Mouse (Mus musculus) embryo, embryonic 11.5 days (tissue): Measurements from ENCODE around the gene Pigv.
A peak's percentile ranks its signal among the peaks of the same experiment; 100 is the strongest.

Experiments used
- DNase-seq: peaks from one replicate; pipeline ENCODE4 v3.0.0-alpha.2; 2012; ENCODE audit warnings: low read depth, low spot score

Pigv gene

DNA sequence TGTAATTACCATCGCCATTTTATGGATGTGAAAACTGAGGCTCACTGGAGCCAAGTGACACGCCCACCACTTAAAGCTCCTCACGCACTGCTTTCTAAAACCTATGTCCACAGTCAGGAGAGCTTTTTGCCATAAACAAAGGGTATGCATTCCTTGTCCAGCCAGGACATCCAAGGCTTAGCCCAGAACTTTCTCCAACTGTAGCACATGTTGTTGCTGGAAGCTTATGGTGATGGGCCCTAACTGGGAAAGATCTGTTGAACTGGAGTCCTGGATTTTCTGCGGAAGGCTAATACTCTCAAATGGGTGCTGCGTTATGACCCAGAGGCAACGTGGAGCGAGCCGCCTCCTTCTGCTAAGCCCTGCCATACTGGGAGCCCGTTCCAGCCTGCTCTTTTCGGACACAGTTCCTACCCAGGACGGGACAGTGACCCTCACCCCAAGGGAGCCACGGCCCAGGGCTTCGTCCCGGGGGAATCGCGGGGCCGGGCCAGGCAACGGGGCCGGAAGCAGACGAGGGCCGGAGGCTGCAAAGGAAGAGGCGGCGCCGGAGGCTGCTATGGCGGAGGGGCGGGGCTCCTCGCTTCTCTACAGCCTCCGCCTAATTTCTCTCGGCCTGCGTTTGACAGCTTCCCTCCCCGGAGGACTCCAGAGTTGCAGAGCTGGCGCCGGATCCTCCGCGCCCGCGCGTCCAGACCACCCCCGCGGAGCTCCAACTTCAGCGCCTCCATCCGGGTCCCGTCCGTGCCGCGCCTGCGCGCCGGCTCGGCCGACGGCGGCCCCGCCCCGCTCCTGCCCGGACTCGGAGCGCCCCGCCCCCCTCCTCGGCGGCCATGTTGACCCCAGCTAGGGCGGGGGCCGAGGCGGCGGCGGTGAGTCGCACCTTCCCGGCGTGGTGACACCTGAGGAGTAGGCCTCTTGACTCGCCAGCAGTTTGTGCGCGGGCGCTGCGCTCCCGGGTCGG lies at the start of gene Pigv:
Pigv (minus strand) TSS at position 767 of the 964 bp plus-strand sequence.
- peak; percentile 85 for DNase-seq

- no peak for DNase-seq
Measured at GRCm38 (mm10) chr4:133719791-133720190, 47.3 kb upstream of the Pigv start.

- DNase-seq: no peak
Measured at GRCm38 (mm10) chr4:133712755-133713154, 40.3 kb upstream of the Pigv start.

DNA sequence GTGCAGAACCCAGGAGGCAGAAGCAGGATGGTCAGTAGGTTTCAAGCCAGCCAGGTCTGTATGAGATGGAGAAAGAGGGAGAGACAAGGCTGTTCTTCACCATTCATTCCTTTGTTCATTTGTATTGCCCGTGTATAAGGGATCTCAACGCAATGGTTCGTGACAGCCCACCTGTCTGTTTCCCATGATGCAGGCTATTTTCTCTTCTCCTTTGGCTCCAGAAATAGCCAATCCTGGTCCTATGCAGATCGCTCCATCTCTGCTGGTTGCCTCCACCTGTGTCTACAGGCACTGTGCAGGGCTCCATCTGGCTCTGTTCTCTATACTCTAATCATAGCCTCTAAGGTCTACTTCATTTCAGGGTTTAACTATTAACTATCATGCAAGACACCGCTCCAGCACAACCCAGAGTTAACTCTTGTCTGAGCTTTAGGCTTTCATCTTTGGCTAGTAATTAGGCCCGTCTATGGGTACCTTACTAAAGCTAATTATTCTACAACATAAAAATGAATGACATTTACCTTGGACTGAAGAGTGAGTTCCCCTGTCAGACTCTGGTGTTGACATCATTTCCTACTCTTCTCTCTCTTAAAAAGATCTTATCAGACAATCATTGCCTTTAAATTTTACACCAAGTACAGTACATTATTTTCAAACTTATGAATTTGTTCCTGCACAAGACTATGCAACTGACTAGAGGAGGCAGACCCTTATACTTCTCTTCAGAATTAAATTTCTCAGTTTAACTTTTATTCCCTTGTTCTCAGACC lies 39.0 kb upstream of the Pigv start:
- DNase-seq: no peak

DNA sequence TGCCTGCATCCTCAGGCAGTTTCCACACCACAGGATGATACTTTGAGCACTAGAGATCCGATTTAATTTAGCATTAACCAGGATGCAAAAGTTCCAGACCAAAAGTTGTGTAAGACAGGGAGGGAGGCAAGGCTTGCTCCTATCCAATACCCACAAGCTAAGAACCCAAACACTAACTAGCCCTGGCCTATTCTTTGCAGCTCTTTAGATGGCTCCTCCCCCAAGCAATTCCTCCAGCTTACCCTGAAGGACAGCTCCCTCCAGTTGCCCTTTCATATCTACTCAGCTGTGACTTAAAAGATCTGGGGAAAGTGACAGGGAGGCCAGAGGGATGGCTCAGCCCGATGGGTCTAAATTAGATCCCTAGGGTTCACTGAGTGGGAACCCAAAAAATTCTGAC lies 36.9 kb upstream of the Pigv start:
- no peak for DNase-seq

- no peak for DNase-seq
Measured at GRCm38 (mm10) chr4:133707464-133707863, 35.0 kb upstream of the Pigv start.

- DNase-seq: no peak
Measured at GRCm38 (mm10) chr4:133706956-133707355, 34.5 kb upstream of the Pigv start.

DNA sequence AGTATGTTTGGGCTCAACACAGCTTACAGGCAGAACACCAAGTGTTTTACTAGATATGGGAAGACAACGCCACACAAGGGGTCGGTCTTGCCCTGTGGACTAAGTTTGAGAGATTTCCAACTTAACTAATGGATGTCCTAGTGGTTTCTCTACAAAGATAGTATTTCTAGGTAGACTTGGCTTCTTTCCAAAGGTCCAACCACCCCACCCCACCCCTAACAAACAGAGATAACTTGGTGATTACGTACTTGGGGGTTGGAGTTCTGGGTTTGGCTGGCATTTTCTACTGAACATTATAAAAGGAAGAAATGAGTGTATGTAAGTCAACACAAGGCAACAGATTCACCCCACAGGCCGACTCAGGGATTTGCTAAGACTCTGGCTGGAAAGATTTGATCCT lies 32.6 kb upstream of the Pigv start:
- DNase-seq: no peak

DNA sequence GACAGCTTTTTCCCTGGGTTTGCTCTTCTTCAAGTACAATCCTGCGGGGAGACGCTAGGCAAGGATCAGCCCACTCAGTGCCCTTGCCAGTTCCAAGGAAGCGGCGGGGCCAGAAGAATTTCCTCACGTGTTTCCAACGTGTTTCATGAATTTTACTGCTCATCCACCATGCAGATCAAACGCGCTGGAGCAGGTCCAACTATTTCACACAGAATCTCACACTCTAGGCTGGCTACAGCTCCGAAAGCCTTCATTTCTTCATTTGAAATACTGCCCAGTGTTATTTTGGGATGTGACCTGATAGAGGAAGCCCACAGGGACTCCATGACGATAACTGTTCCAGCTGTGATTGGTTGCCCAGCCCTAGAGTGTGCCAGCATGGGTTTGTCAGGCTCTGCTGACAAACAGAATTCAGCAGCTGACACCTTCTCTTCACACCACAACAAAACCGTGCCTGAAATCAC lies 28.5 kb upstream of the Pigv start:
- no peak for DNase-seq

DNA sequence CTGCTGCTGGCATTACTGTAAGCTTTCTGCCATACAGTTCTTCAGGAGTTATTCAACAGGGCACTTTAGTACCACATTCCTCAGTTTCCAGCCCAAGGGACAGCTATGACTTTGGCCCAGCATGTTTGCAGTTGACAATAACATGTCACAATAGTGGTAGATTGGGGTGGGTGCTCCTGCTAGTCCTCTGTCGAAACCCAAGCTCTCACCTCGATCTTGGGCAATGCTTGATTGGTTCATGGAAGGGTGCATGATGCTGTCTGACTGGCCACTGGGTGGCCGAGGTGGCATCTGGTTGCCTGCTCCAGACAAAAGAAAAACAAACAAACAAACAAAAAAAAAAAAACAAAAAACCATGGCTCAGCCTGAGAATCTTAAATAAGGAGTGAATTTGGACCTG lies 22.9 kb upstream of the Pigv start:
- no peak for DNase-seq

DNA sequence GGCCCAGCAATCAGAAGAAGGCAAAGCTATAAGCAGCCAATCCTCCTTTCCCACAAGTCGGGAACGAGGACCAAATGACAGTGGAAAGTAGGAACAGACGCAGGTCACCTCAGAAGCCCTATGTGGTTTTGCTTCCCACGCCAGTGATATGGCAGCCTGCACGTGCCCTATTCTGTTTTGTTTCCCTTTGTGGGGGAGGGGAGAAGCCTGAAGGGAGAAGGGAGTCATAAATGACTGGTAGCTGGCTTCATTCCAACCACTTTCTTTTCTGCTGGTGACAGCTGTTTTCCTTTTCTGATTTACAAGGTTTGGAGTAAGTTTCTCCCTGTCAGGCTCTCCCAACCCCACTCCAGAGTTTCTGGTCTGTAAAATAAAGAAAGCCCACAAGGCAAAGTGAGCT lies 17.8 kb upstream of the Pigv start:
- DNase-seq: no peak

GRCm38 (mm10) chr4:133688417-133689067 lies 16.1 kb upstream of the Pigv start:
- DNase-seq: no peak

- no peak for DNase-seq
Measured at GRCm38 (mm10) chr4:133687126-133687525, 14.7 kb upstream of the Pigv start.

DNA sequence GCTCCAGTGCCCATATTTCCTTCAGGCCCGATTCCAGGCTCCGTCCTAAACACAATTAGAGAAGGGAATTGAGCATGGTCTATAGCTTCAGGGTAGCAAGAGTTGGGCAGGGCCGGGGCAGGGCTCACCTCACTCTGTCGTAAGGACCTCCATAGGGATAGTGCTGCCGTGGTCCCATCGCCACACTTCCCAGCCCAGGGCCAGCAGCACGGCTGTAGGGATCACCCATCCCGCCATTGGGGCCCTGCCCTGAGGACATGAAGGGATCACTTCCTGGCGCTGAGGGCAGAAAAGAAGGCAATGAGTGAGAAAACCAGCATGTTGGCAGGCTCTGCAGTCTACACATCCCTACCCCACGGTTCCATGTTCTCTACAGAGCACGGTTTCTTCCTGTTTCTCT lies 14.1 kb upstream of the Pigv start:
- DNase-seq: no peak

DNA sequence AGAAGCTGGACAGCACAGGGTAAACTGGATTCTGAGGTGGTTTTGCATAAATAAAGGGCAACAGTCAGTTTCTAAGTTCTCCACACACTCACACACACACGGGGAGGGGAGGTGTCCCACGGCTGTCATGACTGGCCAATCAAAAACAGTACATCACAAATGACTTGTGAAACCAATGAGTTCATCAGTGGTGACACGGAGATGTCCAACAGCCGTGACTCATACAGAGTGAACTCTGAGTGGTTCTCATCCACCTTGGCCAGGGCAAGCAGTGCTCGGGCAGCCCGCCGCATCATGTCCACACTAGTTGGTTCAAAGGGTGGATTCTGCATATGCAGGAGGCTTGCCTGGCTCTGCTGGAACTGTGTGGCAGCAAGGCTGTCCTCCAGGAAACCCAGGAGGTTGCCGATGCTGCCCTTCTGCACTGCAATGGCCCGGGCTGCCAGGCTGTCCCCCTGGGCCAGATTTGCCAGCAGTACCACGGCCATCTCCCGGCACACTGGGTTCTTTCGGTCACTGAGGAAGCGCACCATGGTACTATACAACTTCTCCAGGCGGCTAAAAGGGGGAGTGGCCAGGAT lies 7.8 kb upstream of the Pigv start:
- no peak for DNase-seq

GRCm38 (mm10) chr4:133679629-133680028 lies 7.2 kb upstream of the Pigv start:
- DNase-seq: no peak

DNA sequence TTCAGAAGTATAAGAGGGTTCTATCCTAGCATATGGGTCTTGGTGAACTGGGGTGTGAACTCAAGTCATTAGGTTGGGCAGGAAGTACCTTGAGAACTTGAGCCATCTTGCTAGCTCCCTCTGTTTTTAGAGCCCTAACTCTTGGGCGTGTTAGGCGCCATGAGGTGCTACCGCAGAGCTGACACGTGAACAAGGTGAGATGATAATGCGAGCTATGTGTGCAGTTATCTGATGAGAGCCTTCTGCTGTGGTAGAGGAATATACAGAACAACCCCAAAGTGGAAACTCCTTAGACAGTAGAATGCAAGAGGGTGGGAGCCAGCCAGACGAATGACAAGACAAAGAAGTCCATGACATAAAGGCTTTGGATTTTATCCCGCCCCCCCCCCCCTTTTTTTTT lies 4.8 kb upstream of the Pigv start:
- DNase-seq: no peak

DNA sequence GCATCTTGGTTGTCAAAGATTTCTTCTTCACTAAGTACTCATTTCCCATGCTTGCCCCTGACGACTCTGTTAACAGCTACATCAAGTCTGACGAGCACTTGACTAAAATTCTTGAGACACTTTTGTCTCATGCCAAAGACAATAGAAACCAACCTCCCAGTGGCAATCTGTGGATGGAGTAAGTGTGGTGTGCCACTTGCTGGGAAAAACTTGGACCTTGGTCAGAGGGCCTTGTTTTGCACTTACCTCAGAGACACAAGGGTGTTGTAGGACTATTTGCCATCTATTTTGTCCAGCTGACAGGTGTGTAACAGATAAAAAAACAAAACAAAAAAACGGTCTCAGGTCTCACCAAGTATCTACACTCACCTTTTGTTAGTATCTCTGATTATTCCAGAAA lies 3.7 kb upstream of the Pigv start:
- no peak for DNase-seq

- DNase-seq: peak; percentile 72
Measured at GRCm38 (mm10) chr4:133675594-133676016, 3.2 kb upstream of the Pigv start.

DNA sequence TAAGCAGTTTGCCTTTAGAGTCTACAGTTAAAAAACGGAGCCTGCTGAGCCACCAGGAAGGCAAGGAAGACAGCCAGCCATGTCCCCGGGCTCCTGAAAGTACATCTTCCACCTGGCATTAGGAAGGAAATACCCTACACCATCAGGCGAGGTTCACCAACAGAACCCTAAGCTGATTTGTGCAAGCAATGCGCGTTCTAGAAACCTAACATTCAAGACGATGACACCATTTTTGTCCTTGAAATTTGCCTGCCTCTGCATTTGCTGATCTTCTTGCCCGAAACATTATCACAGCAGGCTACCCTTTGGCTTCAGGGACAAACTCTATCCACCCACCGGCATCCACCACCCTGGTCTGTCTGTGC lies 1.9 kb upstream of the Pigv start:
- no peak for DNase-seq

GRCm38 (mm10) chr4:133673666-133674330 lies 1.4 kb upstream of the Pigv start:
- DNase-seq: no peak
